Mouse (Mus musculus) ovary, postnatal 10 days (tissue): ENCODE measurements around the gene Dab1.

Experiments used
- DNase-seq: peaks from one replicate; pipeline ENCODE4 v3.0.0; 2022; ENCODE audit warnings: low spot score

Gene Dab1

DNA sequence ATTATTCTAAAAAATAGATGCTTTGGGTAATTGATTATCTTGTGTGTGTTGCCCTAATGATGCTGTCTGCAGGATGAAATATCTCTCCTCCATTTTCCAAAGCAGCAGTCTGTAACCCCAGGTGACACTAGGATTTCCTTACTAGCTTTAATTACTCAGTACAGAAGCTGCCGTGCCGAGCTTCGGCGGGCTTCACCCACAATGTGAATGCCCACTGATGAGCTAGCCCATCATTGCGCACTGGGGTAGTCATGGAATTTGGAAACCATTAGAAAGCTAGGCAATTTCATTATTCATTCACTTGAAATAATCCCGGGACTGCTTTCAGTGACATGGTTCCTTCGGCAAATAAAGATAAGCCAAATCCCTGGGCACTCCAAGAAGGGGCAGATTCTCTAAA is 894.5 kb downstream of the Dab1 start:
- no peak for DNase-seq

DNA sequence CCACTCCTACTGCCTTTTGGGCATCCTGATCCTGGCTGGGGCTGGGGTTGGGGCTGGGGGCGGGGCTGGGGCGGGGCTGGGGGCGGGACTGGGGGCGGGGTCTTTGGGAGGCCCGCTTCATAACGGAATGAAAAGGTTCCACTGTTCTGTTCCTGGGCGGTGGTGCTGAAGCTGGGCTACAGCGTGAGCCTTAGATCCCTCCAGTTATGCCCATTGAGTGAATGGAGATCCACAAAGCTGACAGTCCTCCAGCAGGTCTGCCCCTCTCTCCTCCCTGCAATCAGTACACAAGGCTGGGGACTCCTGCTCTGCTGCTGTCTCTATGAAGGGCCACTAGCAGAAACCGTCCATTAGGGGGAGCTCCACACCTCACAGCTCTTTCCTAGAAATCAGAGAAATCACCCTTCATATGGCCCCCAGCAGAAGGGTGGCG is 895.4 kb downstream of the Dab1 start:
- no peak for DNase-seq

DNA sequence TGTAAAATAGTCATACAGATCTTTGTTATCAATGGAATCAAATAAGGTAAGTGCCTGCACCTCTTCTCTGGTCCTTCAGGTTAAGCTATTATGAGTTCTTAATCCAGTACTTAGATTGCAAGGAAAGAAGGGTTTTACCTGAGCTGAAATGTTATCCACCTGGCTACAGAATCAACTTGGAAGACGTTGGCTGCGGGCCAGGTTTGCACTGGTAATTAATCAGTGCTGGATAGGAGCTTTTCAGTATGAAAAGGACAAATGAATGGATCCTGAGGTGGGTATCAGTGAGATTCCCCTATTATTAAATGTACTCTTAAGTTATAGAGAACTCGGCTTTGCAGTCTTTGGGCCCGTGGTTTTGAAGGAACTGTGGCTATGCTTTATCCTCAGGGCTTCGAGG is 896.5 kb downstream of the Dab1 start:
- DNase-seq = no peak

DNA sequence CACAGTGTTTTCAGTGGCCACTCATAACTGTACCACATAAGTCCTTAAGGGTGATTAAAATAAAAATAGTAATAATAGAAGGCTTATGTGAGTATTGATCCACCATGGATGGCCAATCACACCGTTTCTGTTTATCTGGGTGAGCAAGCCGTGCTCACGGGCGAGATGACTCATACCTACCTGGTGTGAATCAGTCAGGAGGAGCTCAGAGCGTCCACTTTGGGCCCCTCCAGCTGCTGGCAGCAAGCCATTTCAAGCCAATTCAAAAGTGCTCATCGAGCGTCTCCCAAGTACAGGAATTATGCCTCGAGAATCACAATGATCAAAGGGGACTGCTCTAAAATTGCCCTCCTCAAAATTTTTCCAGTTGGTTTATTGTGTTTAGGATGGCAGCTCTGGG is 903.2 kb downstream of the Dab1 start:
- DNase-seq = no peak

DNA sequence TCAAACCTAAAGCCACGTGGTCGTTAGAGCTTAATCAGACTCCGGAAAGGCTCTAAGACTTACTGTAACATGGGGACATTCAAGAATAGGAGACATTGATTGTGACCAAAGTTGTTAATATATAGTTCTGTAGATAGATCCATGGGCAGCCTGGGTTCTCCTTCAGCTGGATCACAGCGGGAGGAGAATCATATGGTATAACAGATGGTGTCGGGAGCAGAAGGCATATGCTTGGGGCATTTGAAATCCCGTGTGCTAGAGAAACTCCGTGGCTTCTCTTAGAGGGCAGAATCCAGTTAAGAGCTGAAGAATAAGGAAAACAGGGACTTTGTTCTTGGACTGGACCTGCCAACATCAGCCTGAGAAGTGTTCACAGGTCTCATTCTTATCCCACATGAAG is 904.6 kb downstream of the Dab1 start:
- no peak for DNase-seq

DNA sequence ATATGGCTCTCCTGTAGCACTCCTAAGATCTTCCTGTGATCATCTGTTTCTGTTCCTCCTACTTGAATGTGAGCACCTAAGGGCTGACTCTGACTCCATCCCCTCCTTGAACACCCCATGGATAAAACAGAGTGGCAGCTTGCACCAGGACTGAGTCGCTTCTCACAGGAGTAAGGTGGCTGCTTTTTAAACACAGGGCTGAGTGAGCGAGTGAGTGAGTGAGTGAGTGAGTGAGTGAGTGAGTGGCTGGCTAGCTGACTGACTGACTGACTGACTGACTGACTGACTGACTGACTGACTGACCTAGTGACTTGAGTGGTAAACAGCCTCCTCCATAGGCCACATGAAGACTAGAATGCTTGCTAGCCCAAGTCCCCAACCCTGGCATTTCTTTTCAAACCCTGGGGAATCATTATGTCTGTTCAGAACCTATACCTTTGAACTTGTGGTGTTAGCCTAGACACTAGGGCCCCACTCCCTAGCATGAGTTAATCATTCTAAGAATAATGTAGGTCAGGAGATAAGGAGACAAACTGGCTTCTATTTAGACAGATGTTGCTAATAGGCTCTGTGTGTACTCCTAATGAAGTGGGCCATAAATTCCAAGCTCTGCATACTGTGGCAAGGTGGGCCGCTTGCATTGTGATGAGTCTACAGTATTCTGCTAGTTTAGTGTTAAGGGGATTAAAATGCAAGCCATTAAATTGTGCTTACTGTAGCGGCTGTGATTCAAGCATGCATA is 910.9 kb downstream of the Dab1 start:
- DNase-seq = no peak

DNA sequence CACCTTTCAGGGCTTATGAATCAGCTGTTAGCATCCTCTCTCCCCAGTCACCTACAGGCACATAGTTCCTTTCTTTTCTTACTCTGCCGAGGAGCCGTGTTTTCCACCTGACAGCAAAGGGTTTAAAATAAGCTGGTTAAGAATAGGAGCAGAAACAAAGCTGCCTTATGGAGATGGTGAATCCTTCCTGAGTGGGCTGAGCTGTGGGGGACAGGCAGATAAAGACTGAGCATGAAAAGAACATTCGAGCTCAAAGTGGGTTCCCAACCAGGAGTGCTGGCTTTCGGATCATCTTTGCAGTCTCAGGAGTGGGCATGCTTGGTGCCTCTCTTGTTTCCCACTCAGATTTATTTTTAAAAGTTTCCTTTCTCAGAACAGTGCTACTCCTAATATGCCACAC is 913.7 kb downstream of the Dab1 start:
- no peak for DNase-seq

DNA sequence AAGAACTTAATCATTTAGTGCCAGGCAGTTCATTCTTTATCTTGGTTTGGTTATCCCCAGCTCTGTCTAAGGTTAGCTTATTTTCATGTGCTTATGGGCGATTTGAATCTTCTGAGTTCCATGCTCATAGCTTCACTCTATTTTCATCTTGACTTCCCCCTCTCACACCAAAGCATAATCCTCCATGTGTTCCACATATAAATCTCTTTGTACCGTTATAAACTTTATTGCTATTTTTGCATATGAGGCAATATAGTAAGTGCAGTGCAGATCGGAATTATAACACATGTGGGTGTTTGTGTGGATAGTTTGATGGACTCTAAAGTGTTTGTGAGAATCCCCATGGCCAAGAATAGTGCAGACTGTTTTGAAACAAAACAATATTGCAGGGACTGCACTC is 919.3 kb downstream of the Dab1 start:
- no peak for DNase-seq

DNA sequence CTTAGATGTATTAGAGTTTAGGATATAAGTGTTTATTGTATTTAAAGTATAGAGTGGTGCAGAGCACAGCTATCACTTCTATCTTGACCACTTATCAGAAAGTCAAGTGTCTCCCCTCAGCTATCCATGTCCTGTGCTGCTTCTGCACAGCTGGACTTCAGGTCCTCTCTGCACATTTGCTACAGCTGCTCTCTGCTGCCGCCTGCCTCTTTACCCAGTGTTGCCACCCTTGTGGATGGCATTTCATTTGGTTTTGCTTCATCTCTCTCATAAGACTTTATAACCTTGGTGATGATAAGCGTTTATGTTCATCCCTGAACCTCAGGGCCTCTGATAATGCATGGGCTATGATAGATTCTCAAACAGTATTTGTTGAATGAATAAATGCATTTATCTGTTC is 919.9 kb downstream of the Dab1 start:
- no peak for DNase-seq

DNA sequence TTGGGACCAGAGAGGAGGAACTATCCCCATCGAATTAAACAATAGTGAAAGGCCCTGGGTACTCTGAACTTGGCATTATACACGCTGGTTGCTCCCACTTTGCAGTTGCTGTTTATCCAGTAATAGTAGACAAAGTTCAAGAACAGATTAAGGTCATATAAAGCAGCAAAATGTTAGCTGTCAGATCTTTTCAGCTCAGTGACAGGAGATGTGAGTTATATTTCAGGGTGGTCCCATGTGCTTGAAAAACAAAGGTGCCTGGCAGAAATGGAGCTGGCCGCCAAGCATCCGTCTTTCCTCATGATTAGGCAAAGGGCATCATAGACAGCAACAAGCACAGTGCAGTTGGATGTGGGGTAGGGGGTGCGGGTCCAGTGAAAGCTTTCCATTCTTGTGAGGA is 927.9 kb downstream of the Dab1 start:
- no peak for DNase-seq

DNA sequence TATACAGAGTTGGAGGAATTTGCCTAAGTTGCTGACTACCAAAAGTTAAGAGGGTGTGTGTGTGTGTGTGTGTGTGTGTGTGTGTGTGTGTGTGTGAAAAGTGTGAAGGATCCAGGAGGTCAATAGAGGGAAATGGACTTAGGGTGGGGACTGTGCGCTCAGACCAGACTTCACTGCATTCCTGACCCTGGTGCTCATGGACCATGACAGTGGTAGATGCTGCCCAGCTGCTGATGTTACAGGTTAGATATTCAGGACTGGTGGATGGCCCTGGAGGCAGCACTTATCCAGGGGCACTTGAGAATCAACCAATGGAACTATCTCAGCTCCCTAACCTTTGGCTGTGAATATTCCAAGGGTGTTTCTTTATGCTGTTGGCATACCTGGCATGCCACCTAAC is 929.1 kb downstream of the Dab1 start:
- DNase-seq = no peak

DNA sequence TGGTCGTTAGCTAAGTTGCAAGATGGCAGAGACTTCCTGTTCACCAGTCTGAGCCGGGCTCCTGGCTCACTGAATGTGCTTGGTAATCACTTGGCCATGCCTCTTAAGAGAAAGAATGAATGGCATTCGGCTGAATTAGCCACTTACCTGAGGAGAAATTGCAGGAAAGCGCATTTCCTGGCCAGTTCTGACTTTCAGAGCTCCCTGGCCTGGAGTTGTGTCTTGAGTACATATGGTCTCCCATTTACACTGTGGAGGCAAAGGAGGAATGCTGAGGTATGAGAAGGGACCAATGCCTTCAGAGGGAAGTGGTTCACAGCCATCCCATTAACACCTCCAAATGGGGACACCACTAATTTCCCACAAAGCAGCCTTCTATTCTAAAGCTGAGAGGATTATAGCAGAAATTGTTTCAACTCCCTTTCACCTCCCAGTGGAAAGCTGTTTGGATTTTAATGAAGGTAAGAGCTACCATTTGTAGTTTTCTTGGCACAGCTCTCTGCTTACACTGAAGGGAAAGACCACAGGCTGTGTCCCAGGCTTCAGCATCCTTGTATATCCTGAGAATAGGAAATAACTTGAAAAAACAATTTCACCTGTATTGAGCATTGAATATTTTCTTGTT is 931.5 kb downstream of the Dab1 start:
- no peak for DNase-seq

DNA sequence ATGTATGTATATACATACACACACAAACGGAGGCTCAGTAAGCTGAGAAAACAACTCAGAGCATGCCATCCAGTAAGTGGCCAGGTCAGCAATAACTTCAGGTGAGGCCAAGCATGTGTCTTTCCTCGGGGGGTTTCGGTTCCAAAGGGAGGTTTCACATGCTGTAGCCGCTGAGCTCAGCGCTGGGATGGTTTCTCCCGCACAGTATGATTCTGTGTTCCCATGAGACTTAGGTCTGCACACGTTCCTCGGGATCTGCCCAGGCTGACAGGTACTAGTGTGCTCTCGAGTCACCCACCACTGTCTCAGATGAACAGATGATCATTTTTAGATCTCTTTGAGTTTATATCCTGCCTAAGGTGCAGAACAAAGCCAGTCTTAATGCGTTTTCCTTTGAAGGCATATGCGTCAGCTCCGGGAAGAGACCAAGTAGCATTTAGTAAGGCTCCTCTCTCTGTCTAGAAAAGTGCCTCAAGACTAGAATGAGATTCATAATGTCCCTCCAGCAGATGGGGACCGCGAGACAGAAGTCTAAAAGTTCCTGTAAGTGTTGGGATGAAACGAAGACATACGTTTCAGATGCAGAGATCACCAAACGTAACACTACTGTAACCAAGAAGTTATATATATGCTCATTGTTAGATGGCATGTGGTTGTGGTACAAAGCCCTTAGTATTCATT is 932.4 kb downstream of the Dab1 start:
- no peak for DNase-seq

DNA sequence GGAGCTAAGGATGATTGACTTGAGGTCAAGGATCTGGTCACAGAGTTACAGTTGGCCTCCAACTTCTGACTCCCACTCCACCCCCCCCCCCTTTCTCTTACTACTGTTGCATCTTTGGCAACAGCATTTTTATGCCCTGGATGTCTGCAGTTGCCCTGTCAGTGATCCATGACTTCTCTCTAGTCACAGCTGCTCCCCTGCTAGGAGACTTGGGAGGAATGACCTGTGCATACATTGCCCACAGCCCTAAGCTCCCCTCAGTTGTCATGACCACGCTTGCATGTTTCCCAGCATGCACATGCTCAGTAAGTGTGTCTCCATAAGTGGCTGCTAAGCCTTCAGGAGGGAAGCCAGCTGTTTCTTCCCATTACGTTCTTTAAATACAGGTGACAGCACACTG is 936.2 kb downstream of the Dab1 start:
- DNase-seq = no peak

DNA sequence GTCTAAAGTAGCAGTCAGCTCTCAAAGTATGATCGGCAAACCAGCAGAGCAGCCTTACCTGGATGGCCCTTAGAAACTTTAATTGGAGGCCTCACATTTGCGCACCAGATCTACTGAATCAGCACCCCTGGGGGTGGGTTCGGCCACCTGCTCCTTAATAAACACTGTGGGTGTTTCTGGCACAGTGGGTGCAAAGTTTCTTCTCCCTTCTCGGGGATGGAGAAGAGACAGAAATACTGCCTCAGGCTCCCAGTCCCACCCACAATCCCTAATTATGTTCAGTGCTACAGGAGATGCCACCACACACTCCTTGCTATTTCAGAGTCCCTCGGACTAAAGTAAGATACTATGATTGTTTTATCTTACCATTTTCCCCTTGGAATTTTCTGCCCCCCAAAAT is 944.4 kb downstream of the Dab1 start:
- DNase-seq = no peak

DNA sequence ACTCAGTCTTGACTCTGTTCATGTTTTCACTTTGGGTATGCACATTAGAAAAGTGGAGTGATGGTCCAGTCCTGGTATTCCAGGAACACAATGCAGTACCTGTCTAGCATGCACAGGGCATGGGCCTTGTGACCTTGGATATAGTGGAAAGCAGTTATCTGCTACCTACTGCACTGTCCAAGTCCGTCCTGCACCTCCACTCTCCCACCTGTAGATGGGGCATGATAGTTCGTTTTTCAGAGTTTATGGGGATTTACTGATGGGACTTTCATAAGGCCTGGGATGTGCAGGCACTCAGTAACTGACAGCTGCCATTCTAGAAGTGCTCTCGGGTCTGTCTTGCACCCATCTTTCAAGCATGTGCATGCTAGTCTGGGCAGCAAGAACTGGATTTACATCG is 951.4 kb downstream of the Dab1 start:
- no peak for DNase-seq

DNA sequence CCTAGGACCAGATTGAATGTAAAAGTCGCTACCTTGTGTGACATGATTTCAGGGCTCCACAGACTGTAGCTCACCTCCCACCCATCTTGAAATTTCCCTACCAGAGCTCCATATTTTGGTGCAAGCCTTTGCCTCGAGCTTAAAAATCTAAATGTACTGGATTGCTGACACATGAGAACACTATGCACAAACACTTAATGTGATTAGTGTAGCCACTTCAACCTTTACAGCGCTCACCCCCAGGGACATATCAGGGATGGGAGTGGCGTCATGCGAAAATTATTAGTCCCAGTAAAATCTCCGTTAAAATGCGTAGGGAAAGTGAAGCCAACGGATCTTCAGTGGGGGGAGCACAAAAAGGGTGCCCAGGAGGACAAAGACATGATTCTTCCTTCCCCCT is 953.3 kb downstream of the Dab1 start:
- no peak for DNase-seq

DNA sequence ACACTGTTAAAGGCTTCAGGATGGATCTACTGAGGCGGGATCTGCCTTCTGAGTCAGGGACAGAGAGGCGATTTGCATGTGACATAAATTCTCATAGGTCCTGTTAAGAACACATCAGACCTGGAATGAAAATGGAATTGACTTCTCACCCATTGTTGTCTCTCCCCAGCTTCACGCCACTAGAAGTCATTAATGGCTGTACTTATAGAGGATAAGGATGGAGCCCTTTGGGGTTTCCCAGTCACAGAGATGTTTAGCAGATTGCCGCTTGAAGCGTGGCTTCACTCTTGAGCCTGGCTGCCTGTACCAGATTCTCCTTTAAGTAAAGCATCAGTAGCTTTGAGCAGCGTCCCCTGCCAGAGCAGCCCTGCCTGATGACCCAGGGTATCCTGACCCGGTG is 954.3 kb downstream of the Dab1 start:
- no peak for DNase-seq

DNA sequence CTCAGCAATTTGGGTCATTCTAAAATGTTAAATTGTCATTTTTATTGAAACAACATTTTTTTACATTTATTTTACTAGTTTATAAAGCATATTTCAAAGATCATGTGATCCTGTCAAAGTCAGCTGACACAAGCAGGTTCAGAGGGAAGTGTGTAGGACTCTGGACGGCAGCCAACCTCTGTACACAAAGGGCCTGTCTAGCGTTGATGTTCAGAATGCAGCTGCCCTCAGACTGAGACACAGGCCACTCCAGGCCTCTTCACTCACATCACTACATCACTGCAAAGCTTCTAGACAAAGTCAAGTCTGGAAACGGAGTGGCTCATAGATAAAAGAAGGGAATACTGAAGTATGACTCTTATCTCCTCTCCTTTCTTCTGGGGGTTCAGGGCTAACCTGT is 959.2 kb downstream of the Dab1 start:
- no peak for DNase-seq

DNA sequence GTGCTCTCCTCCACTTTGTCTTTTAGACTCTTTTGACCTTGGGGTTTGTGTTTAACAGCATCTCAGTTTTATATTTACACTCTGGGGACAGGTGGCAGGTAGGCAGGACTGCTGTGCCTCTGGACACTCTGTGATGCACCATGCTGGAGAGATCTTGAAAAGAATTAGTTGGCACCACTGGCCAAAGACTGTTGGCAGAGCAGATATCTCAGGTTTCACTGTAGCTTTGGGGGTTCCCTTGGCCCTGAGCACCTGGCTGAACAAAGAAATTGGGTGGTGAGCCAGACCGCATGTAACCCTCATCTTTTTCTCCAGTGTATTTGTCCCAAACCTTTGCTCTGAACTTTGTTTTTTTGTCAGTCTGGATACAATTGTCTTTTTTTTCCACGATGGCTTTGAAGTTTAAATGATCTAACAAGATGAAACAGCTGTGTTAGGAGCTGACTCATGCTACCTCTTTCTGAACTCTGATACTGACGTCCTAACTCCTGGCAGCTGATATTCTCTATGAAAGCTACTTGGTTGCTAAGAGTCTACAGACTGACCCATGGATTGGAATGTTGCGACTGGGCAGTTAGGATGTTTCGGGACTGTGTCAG is 960.9 kb downstream of the Dab1 start:
- no peak for DNase-seq

DNA sequence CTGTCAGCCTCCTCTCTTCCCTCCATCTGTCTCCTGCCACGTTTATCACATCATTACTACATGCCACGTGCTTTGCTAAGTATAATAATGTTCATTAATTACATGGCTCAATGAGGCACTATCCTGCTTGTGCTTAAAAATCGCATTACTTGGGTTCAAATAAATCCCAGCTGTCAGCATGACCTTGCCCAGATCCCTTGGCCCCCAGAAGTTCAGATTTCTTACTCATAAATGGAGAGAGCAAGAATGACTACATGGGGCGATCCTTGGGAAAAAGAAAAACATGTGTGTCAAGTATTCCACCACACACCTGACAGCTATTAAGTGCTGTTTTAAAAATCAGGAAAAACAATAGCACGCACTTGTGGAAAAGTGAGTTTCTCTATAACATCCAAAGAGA is 963.6 kb downstream of the Dab1 start:
- no peak for DNase-seq

DNA sequence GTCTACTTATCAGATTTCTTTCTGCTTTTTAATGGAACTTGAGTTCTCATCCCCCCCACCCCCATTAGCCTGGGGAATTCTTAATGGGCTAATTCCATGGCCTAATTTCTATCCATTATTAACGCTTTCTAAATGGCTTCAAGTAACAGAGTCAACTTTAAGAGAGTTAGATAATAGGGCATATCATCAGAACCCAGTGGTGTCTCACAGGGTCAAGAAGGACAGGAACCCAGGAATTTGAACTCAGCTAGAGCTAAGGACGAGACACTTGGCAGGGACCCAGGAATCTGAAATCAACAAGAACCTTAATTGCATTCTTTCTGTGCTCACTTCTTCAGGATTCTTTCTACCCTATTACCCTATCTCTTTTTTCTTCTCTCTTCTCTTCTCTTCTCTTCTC is 968.7 kb downstream of the Dab1 start:
- no peak for DNase-seq

DNA sequence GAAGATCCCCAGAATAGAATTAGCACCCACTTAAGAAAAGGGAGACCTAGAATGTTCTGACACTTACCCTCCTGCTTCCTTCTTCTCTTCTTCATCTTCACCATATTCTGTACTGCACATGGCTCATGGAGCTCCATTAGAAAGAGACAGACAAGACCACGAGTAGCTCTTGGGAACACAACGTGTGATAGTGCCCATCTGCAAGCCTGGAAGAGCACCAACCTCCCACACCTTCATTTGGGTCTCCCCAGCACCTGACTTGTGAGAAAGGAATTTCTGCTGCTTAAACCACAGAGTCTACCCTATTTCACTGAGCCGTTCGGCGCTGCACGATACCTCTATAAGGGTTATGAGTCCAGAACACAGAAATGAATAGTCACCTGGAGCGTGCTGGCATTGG is 977.8 kb downstream of the Dab1 start:
- DNase-seq = no peak
